Mouse (Mus musculus) intestine, embryonic 14.5 days (tissue): ENCODE results near the gene Efcc1. TPM values are rescaled to one million over a fixed set of nuclear protein-coding genes. Genes with fewer than 3 reads are reported as not detected.

Experiments used
- ATAC-seq: fragments of 200-750 bp; cut with Nextera tagmentation; replicated peaks from 2 replicates; pipeline ENCODE4 v1.8.0; 2017; ENCODE audit warnings: low read depth, moderate number of reproducible peaks, moderate TSS enrichment, moderate library complexity; ENCODE audit not compliant: low FRiP score, low TSS enrichment
- DNase-seq: peaks from one replicate; pipeline ENCODE4 v3.0.0-alpha.2; 2018; ENCODE audit warnings: low spot score
- H3K27ac ChIP-seq: fragments of 300-500 bp; sonication (generic); 2 replicates; pipeline ENCODE4 v1.5.1; 2014; ENCODE audit warnings: low read depth, mild to moderate bottlenecking, control low read depth
- H3K27me3 ChIP-seq: fragments of 300-500 bp; sonication (generic); replicated peaks from 2 replicates; pipeline ENCODE4 v1.6.1; 2014; ENCODE audit warnings: low read length, control low read depth; ENCODE audit not compliant: control insufficient read depth, insufficient read depth
- H3K36me3 ChIP-seq: fragments of 300-500 bp; sonication (generic); 2 replicates; pipeline ENCODE4 v1.6.1; 2014; ENCODE audit warnings: low read length, control low read depth; ENCODE audit not compliant: control insufficient read depth, insufficient read depth
- H3K4me1 ChIP-seq: fragments of 300-500 bp; sonication (generic); replicated peaks from 2 replicates; pipeline ENCODE4 v1.6.1; 2014; ENCODE audit warnings: low read length, control low read depth, mixed read lengths; ENCODE audit not compliant: control insufficient read depth, insufficient read depth
- H3K4me2 ChIP-seq: fragments of 300-500 bp; sonication (generic); 2 replicates; pipeline ENCODE4 v1.6.1; 2014; ENCODE audit warnings: low read length
- H3K4me3 ChIP-seq: fragments of 300-500 bp; sonication (generic); 2 replicates; pipeline ENCODE4 v1.5.1; 2014; ENCODE audit warnings: low read depth, low read length, control low read depth, mixed read lengths
- H3K9ac ChIP-seq: fragments of 300-500 bp; sonication (generic); 2 replicates; pipeline ENCODE4 v1.6.1; 2014; ENCODE audit warnings: mild to moderate bottlenecking, low read length
- H3K9me3 ChIP-seq: fragments of 300-500 bp; sonication (generic); 2 replicates; pipeline ENCODE4 v1.6.1; 2016; ENCODE audit warnings: low read length, control low read depth; ENCODE audit not compliant: control insufficient read depth
- WGBS: fragments of 180-500 bp; shearing (Covaris S2); extraction: QIAGEN DNeasy Blood & Tissue Kit; methylation state at CpG from one replicate; pipeline ENCODE4 v1.1.7; 2014; 5-methylcytosine and 5-hydroxymethylcytosine counted together
- polyA plus RNA-seq: library from polyadenylated mRNA; unstranded; fragments of >200 nt; fragmentation: Nextera tagmentation; extraction: Ambion mirVana; gene quantifications from 2 replicates; pipeline ENCODE4 v1.2.1, GENCODE M21; 2014

The Efcc1 gene
- polyA plus RNA-seq = 0.59 and 1.4 TPM in 2 replicates

DNA sequence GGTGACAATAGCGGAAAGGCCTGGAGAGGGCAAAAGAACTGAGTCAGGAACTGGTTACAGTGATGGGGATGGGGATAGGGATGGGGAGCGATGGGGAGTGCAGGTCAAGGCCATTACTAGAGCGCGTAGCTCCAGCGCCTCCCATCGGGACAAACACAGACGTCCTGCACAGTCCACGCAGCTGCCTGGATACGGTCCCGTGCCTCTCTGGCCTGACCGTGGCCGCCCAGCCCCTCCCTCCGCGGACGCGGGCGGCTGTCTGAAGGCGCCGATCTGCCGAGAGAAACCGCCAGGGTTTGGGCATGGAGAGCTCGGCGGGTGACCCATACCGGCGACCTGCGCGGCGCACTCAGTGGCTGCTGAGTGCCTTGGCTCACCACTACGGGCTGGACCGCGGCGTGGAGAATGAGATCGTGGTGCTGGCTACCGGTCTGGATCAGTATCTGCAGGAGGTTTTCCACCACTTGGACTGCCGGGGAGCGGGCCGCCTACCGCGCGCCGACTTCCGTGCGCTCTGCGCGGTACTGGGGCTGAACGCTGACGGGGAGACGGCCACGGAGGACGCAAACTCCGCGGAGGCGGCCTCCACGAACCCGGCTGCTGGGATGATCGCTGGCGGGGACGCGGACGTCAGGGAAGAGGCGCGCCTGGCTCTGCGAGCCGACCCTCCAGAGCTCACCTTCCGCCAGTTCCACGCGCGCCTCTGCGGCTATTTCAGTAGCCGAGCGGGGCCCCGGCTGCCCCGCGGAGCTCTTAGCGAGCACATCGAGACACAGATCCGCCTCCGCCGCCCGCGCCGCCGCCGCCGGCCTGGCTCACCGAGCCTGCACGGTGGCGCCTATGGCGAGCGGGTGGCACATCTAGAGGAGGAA, at the start of gene Efcc1:
Efcc1 (plus strand) TSS at position 279 of the 872 bp plus-strand sequence.
- Histone ChIP-seq H3K9me3 (no peaks in the 10 kb centered on the region), H3K27me3 (peaks cover 48% of the 10 kb centered on the region), H3K4me2 (peak within 1 kb of the TSS; percentile 99), H3K27ac (no peak within 1 kb of the TSS), H3K9ac (peak within 1 kb of the TSS; percentile 10), H3K4me3 (peak within 1 kb of the TSS; percentile 53), H3K36me3 (no peaks in the 10 kb centered on the region), H3K4me1 (peaks cover 20% of the 10 kb centered on the region)
- peak; percentile 79 for DNase-seq
- peak; percentile 47; the same call in 1 of the 2 replicates for ATAC-seq
- under 1% methylated on average over 90 of the region's 90 CpGs for WGBS

DNA sequence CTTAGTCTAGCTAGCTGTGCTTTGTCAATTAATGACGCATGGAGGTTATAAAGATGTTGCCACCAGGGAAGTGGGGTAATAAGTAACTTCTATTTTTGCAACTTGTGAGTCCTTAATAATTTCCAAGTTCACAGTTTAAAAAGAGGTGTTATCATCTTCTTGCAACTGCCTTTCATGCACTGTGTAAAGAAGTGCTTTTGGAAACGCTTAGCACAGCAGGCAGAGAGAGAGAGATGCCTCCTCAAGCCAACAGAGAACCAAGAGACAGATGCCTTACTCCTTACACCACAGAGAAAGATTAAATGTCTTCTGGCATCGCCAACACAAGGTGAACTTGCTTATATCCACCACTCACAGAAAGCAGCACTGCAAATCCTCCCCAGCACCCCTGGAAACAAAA, 34.7 kb upstream of the Efcc1 start:
- no peak for DNase-seq
- no peaks in the 10 kb centered on the region for H3K4me1 ChIP-seq
- H3K9ac ChIP-seq = no peak overlapping the region
- no peak overlapping the region for H3K27ac ChIP-seq
- ATAC-seq = no peak
- no peaks in the 10 kb centered on the region for H3K27me3 ChIP-seq
- no peaks in the 10 kb centered on the region for H3K9me3 ChIP-seq
- H3K36me3 ChIP-seq = no peaks in the 10 kb centered on the region
- H3K4me2 ChIP-seq = no peak overlapping the region
- H3K4me3 ChIP-seq = no peak overlapping the region
- 62% methylated on average over 3 of the region's 3 CpGs for WGBS

DNA sequence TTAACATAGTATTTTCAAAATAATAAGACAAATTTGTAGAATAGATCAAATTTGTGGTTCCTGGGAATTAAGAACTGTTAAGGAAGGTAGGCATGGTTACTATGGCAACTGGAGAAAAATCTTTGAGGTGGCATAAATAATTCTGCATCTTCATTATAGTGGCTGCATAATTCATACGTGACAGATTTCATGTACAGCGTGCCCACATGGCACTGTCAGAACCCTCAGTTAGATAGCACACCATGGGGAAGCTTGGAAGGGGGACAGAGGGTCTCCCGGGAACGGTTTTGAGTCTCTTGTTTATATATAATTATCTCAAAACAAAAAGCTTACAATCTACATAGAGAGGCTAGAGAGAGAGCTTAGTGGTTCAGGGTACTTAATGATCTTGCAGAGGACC, 34.1 kb upstream of the Efcc1 start:
- Histone ChIP-seq H3K36me3 (no peaks in the 10 kb centered on the region), H3K4me1 (no peaks in the 10 kb centered on the region), H3K4me2 (no peak overlapping the region), H3K9ac (no peak overlapping the region), H3K27ac (no peak overlapping the region), H3K4me3 (no peak overlapping the region), H3K9me3 (no peaks in the 10 kb centered on the region), H3K27me3 (no peaks in the 10 kb centered on the region)
- ATAC-seq (no peak), DNase-seq (no peak)
- 88% methylated on average over 4 of the region's 4 CpGs for WGBS

DNA sequence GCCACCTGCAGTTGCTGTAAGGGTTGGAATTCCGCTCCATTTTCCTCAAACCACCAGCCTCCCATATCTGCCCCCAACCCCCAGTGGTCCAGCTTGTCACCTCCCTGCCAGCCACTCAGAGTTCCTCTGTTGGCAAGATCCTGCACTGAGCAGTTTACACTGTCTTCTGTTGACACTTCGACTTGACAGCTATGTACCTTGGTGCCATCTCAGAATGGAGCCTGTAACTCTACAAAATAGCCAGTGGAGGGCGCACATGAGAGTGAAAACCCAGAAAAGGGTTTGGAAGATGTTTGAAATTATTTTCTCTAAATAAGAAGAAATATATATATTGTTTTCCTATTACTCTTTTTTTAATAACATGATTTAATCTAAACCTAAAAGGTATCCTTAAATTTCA, 24.4 kb upstream of the Efcc1 start:
- H3K4me3 ChIP-seq = no peak overlapping the region
- no peaks in the 10 kb centered on the region for H3K27me3 ChIP-seq
- no peak for ATAC-seq
- H3K9me3 ChIP-seq = no peaks in the 10 kb centered on the region
- no peaks in the 10 kb centered on the region for H3K36me3 ChIP-seq
- H3K4me2 ChIP-seq = no peak overlapping the region
- DNase-seq = no peak
- H3K9ac ChIP-seq = no peak overlapping the region
- WGBS = 37% methylated on average over 3 of the region's 3 CpGs
- no peak overlapping the region for H3K27ac ChIP-seq
- H3K4me1 ChIP-seq = no peaks in the 10 kb centered on the region

DNA sequence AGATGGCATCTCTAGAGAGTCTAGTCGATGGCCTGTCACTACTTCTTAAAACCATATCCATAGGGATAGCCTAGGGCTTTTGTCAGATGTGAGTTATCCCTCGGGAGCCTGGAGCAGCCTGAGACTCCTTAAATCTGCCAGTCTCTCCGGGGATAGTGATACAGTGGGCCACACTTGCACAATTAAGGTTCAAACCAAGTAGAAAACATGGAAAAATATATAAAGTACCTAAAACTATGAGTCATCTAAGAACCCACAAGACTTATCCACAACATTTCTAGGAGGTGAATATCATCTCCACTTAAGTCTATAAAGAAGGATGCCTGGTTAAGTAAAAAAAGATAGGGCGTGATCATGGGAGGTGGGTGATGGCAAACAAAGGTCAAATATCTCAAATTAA, 18.4 kb upstream of the Efcc1 start:
- Histone ChIP-seq H3K27ac (no peak overlapping the region), H3K4me2 (no peak overlapping the region), H3K4me1 (no peaks in the 10 kb centered on the region), H3K9me3 (no peaks in the 10 kb centered on the region), H3K4me3 (no peak overlapping the region), H3K27me3 (no peaks in the 10 kb centered on the region), H3K36me3 (no peaks in the 10 kb centered on the region), H3K9ac (no peak overlapping the region)
- no peak for DNase-seq
- 86% methylated on average over 4 of the region's 4 CpGs for WGBS
- no peak for ATAC-seq

DNA sequence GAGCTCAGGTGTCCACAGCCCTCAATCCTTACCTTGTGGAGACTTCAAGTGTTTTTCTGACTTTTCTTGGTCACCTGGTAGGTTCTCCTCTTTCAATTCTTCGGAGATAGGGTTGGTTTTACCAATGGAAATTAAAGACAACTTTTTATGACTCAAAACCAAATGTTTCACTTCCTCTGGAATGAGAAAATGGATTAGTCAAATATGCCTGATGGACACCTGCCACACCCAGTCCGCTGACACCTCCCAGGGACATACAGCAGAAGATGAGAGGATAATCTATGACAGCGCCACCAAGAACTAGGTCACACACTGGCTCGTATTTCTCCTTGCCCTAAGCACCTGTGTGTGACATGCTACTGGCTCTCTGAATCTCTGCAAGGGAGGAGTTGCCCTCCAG, 16.6 kb upstream of the Efcc1 start:
- Histone ChIP-seq H3K36me3 (no peaks in the 10 kb centered on the region), H3K27ac (no peak overlapping the region), H3K4me1 (no peaks in the 10 kb centered on the region), H3K4me2 (no peak overlapping the region), H3K4me3 (no peak overlapping the region), H3K27me3 (no peaks in the 10 kb centered on the region), H3K9ac (no peak overlapping the region), H3K9me3 (no peaks in the 10 kb centered on the region)
- ATAC-seq = no peak
- DNase-seq = no peak
- WGBS = 84% methylated on average over 4 of the region's 4 CpGs

DNA sequence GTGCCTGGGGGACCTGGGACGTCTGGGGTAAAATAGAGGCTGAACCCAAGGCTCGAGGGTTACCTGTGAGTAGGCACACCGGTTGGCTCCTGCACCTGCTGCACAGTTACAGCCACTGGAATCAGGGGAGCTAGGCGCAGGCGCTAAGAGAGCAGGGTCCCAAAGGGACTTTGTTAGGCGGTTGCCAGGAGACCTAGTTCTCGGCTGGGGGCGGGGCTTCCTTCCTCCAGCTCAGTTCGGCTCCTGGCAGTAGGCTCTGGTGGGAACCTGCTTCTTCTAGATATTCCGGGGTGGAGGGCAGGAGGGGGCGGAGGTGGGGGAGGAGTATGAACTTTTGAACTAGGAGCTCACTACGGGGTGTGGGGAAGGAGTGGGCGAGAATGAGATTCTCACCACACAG, 8.0 kb upstream of the Efcc1 start:
- no peak overlapping the region for H3K27ac ChIP-seq
- no peak overlapping the region for H3K9ac ChIP-seq
- WGBS = 7% methylated on average over 13 of the region's 13 CpGs
- no peaks in the 10 kb centered on the region for H3K4me1 ChIP-seq
- H3K36me3 ChIP-seq = no peaks in the 10 kb centered on the region
- H3K9me3 ChIP-seq = no peaks in the 10 kb centered on the region
- H3K4me3 ChIP-seq = no peak overlapping the region
- peak; percentile 78 for DNase-seq
- H3K4me2 ChIP-seq = no peak overlapping the region
- peak; percentile 68 for ATAC-seq
- no peaks in the 10 kb centered on the region for H3K27me3 ChIP-seq

DNA sequence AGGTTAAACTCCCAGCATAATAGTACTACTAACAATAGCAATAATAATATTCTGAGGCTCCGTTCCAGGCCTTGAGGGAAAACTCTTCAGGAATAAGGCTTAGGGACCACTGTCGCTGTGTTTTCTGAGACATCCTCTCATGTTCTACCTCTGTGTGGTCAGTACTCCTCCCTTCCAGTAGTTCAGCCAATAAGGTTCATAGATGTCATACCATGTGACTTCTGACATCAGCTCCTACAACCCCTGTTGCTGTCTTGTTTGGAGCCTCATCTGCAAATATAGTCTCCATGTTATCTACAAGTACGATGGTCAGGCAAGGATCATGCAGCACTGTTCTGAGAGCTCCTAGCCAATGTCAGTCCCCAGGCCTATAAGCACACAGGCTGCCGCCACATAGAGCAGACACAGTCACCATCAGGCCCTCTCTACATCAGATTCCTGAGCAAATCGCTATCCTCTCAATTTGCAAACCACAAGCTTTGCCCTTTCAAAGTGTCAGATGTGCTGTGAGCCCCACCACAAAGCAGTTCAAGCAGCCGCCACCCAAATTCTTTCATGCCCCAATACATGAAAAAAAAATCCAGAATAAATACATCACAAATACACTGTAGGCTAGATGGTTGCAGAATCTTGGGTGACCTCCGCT, 5.3 kb upstream of the Efcc1 start:
- Histone ChIP-seq H3K36me3 (no peaks in the 10 kb centered on the region), H3K9me3 (no peaks in the 10 kb centered on the region), H3K27me3 (peaks cover 15% of the 10 kb centered on the region), H3K4me2 (no peak overlapping the region), H3K4me1 (no peaks in the 10 kb centered on the region), H3K27ac (no peak overlapping the region), H3K9ac (no peak overlapping the region), H3K4me3 (no peak overlapping the region)
- 82% methylated on average over 7 of the region's 7 CpGs for WGBS
- DNase-seq = no peak
- ATAC-seq = no peak
